Mouse (Mus musculus): ENCODE results near the gene Nkx2-3.

The Nkx2-3 gene

DNA sequence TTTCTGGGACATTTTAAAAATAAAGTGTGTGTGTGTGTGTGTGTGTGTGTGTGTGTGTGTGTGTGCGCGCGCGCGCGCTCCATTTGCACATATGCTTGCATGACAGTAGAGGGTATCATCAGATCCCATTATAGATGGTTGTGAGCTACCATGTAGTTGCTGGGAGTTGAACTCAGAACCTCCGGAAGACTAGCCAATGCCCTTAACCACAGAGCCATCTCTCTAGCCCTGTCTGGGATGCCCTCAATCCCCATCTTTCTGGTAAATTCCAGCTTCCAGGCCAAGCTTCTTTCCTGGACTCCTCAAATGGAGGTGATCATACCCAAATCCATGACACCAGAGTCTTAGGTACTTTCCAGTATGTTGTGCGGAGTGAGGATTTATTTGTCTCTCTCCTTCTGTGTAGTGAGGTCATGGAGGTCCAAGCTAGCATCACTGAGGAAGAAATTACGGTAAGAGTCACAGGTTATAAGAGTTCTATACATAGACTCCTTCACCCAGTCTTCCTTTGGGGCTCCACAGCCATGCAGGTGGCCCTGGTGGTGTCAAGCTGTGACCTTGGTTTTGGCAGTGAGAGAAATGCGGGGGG is 5.7 kb downstream of the Nkx2-3 start:
- CTCF ChIA-PET: interaction anchor here (0.6 kb wide), 1 partner anchor 57 kb away, joined by 3 read pairs; no protein-coding TSS in a partner anchor

DNA sequence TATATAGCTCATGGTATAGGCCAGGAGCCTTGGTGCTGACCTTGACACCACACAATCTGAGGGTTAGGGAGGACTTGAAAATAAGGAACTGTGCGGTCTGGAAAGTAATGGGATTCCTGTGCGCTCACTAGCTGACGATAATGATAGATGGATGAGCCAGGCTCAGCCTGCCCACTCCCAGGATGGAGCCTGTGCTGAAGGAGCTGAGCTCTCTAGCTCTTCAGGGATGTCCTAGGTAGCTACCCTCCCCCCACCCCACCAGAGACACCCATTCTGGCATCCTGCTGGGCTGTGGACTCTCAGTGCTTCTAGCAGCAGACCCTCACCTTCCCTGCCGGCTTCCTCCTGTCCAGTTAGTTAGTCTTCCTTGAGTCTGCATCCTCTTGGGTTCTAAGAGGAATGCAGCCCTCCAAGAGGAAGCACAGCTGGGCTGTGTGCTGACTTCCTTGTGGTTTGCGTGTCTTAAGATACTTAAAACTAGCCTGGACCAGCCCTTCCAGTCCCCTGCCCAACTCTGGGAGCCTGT is 6.4 kb downstream of the Nkx2-3 start:
- CTCF ChIA-PET: interaction anchor here (0.6 kb wide), 2 partner anchors 39 to 58 kb away, joined by 3 to 7 read pairs; no protein-coding TSS in a partner anchor

DNA sequence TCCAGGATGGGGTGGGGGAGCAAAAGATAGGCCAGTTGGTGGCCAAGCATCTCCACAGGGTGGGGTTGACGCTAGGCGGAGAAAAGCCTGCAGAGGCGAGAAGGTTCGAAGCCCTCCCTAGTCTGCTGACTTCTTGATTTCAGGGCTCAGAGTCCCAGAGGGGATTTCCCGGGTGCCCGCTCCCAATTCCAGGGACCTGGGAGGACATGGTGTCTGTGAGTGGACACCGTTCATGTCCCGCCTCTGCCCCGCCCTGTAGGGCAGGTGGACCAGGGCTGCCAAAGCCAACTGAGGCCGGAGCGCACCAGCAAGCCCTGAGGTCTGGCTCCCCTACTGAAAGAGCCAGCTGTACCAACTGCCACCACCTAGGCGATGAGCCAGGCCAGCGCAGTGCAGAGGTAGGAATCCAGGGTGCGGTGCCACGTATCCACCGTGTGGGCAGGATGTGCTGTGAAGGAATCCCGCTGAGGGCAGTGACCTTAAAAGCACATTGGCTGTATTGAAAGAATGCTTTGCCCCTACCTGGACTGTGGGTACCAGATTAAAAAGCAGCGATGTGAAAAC is 7.9 kb downstream of the Nkx2-3 start:
- CTCF ChIA-PET: no interaction called here

DNA sequence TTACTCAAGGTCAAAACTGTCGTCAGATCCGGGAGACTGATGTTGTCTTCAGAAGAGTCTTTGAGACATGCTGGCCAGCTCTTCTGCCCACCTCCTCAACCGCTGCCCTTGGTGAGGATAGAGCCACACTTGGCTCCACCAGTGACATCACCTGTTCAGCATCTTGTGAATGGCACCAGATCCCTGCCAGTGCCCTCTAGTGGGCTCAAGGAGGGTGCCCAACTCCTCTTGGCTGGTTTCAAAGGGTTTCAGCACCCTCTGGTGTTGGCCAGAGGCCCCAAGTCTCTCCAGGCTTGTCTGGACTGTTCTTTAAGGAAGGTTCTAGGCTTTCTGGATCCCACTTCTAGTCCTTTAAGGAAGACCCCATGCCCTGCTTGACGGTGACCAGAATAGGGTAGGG is 11.8 kb downstream of the Nkx2-3 start:
- CTCF ChIA-PET: interaction anchor here (0.6 to 1.4 kb wide), 4 partner anchors 11 to 153 kb away, joined by 3 read pairs; partner anchors contain the start of gene Nkx2-3

- CTCF ChIA-PET: interaction anchor here (1.5 kb wide), 1 partner anchor 13 kb away, joined by 3 read pairs; no protein-coding TSS in a partner anchor
Observed at GRCm38 (mm10) chr19:43626160-43626559, 14.0 kb downstream of the Nkx2-3 start.

- CTCF ChIA-PET: interaction anchor here (1.5 kb wide), 1 partner anchor 14 kb away, joined by 3 read pairs; no protein-coding TSS in a partner anchor
Observed at GRCm38 (mm10) chr19:43627345-43627744, 15.2 kb downstream of the Nkx2-3 start.

- CTCF ChIA-PET: interaction anchor here (1.0 kb wide), 1 partner anchor 16 kb away, joined by 3 read pairs; no protein-coding TSS in a partner anchor
Observed at GRCm38 (mm10) chr19:43629088-43629487, 17.0 kb downstream of the Nkx2-3 start.

GRCm38 (mm10) chr19:43630466-43631251 is 18.5 kb downstream of the Nkx2-3 start:
- CTCF ChIA-PET: interaction anchor here (0.6 to 1.1 kb wide), 6 partner anchors 24 to 60 kb away, joined by 4 to 11 read pairs (median 6); no protein-coding TSS in a partner anchor

- CTCF ChIA-PET: no interaction called here
Observed at GRCm38 (mm10) chr19:43641833-43642232, 29.7 kb downstream of the Nkx2-3 start.

GRCm38 (mm10) chr19:43642843-43643242 is 30.7 kb downstream of the Nkx2-3 start:
- CTCF ChIA-PET: no interaction called here

GRCm38 (mm10) chr19:43645508-43645907 is 33.4 kb downstream of the Nkx2-3 start:
- CTCF ChIA-PET: interaction anchor here (1.0 to 1.8 kb wide), 4 partner anchors 11 to 29 kb away, joined by 3 to 8 read pairs (median 3); partner anchors contain the start of gene Slc25a28

DNA sequence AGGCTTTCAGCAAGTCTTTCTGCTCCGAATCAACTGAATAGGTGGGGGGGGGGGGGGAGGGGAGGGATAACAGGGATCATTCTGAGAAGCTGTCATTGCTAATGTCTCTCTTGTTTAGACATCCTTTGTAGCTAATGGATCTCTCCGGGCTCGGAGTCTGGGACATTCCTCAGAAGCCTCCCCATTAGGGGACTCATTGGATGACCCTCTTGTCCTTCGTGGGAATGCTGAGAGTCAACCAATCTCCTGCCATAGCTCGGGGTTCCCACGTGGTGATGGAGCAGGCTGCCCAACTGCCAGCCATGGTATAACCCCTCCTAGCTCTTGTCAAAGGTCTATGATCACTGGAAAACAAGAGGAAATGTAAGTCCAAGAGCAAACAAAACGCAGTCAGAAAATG is 34.7 kb downstream of the Nkx2-3 start:
- CTCF ChIA-PET: interaction anchor here (0.6 to 1.8 kb wide), 5 partner anchors 9 to 125 kb away, joined by 3 to 8 read pairs (median 4); partner anchors contain the start of gene Slc25a28

DNA sequence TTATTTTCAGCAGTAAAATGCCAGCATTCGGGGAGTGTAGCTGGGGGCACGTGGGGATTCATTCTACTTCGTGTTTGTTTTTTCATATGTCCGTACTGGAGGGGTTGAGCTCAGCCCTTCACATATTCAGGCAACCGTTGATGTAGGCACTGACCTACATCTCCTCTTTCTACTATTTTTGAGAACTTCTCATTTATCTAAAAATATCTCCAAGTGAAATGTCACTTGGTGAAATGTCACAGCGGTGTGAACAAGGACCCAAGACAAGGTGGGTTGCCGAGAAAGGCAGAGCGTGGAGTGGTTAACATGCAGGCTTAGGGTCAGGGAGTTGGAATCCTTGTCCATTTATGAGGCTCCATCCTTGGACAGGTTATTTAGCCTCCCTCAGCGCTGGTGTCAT is 35.1 kb downstream of the Nkx2-3 start:
- CTCF ChIA-PET: interaction anchor here (0.6 kb wide), 1 partner anchor 76 kb away, joined by 4 read pairs; no protein-coding TSS in a partner anchor

- CTCF ChIA-PET: no interaction called here
Observed at GRCm38 (mm10) chr19:43648343-43648742, 36.2 kb downstream of the Nkx2-3 start.

GRCm38 (mm10) chr19:43651241-43651785 is 39.2 kb downstream of the Nkx2-3 start:
- CTCF ChIA-PET: no interaction called here

DNA sequence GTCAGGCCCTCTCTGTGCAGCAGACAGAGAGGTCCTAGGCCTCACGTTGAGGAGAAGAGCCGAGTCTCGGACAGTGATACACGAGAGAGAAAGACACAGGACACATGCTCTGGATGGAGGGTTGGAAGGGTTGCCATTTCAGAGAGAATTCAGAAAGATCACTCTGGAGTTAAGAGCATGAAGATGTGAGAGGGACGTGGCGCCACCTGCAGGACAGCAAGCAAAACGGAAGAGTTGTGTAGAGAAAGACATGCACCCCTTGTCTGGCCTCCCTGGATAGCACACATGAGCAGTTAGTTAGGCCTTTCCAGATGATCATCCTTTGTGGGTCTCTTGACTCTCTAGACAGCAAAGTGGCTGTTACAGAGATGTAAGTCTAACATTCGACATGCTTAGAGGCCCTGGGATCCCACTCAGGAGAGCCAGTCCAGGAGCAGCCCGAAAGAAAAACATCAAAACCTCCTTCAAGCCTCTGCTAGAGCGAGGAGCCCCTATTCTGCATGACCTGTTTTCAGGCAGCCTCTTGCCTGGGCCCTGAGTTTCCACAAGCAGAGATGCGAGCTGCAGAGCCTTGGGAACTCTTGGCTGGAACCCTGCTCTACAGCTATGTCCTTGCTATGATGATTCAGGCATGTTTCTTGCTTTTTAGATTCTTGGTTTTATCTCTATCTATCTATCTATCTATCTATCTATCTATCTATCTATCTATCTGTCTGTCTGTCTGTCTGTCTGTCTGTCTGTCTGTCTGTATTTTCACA is 43.8 kb downstream of the Nkx2-3 start:
- CTCF ChIA-PET: interaction anchor here (0.6 to 2.1 kb wide), 5 partner anchors 10 to 251 kb away, joined by 3 to 8 read pairs (median 4); no protein-coding TSS in a partner anchor

GRCm38 (mm10) chr19:43659632-43660031 is 47.5 kb downstream of the Nkx2-3 start:
- CTCF ChIA-PET: no interaction called here

- CTCF ChIA-PET: no interaction called here
Observed at GRCm38 (mm10) chr19:43660774-43661173, 48.6 kb downstream of the Nkx2-3 start.

DNA sequence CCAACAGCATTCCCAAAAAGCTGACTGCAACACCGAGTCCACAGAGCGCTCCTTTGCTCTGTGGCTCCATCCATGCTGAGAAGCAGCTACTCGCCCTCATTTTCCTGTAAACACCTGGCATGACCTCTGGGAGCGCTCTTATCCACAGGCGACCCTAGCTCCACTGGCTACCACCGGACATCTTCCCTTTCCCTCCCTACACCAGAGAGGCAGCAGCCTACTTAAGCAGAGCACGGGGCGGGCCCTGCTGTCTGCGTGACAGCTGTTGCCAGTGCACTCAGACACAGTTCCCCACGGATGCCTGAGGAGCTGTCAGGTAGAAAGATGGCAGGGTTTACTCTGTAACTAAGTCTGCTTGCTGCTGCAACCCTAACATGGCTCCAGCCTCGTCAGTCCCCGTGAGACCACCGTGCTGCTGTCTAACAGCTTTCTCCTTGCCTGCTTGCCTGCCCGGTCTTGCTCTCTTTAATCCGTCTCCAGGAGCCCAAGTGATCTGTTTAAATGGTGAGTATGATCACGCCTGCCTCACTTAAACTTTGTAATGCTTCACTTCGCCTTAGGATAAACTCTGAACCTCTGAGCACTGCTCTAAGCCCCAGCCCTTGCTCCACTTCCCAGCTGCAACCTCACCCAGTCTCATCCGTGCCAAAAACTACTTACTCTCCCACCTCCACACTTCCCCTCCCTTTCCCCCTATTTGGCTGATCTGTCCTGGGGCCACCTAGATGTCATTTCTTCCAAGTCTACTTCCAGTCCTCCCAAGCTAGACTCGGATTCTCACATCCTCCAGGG is 50.2 kb downstream of the Nkx2-3 start:
- CTCF ChIA-PET: no interaction called here

GRCm38 (mm10) chr19:43663471-43663870 is 51.3 kb downstream of the Nkx2-3 start:
- CTCF ChIA-PET: no interaction called here

Data from spleen, embryonic (tissue).